Mouse (Mus musculus) embryonic facial prominence, embryonic 13.5 days (tissue): Measurements from ENCODE around the gene Oard1. TPM values are rescaled to one million over a fixed set of nuclear protein-coding genes. Genes with fewer than 3 reads are reported as not detected.

ENCODE experiments used
- ATAC-seq: fragments of 200-750 bp; cut with Nextera tagmentation; 2 replicates; pipeline ENCODE4 v1.8.0; 2017; ENCODE audit warnings: low read depth; ENCODE audit not compliant: insufficient number of reproducible peaks, insufficient read depth, low FRiP score, low TSS enrichment
- H3K27ac ChIP-seq: fragments of 300-500 bp; sonication (generic); 2 replicates; pipeline ENCODE4 v1.5.1; 2015; ENCODE audit warnings: moderate library complexity, mild to moderate bottlenecking, inconsistent platforms
- H3K27me3 ChIP-seq: fragments of 300-500 bp; sonication (generic); 2 replicates; pipeline ENCODE4 v1.6.1; 2015; ENCODE audit warnings: mild to moderate bottlenecking, inconsistent platforms
- H3K36me3 ChIP-seq: fragments of 300-500 bp; sonication (generic); 2 replicates; pipeline ENCODE4 v1.6.1; 2015; ENCODE audit warnings: mild to moderate bottlenecking, inconsistent platforms
- H3K4me1 ChIP-seq: fragments of 300-500 bp; sonication (generic); 2 replicates; pipeline ENCODE4 v1.6.1; 2015; ENCODE audit warnings: inconsistent platforms
- H3K4me2 ChIP-seq: fragments of 300-500 bp; sonication (generic); 2 replicates; pipeline ENCODE4 v1.6.1; 2015; ENCODE audit warnings: moderate library complexity, mild to moderate bottlenecking, inconsistent platforms
- H3K4me3 ChIP-seq: fragments of 300-500 bp; sonication (generic); 2 replicates; pipeline ENCODE4 v1.5.1; 2015; ENCODE audit warnings: mild to moderate bottlenecking, inconsistent platforms
- H3K9ac ChIP-seq: fragments of 300-500 bp; sonication (generic); 2 replicates; pipeline ENCODE4 v1.6.1; 2015; ENCODE audit warnings: mild to moderate bottlenecking, inconsistent platforms
- H3K9me3 ChIP-seq: fragments of 300-500 bp; sonication (generic); 2 replicates; pipeline ENCODE4 v1.6.1; 2016; ENCODE audit warnings: inconsistent platforms
- WGBS: fragments of 180-500 bp; shearing (Covaris S2); methylation state at CpG from one replicate; pipeline ENCODE4 v1.1.7; 2015; ENCODE audit warnings: mixed read lengths; 5-methylcytosine and 5-hydroxymethylcytosine counted together
- polyA plus RNA-seq: library from polyadenylated mRNA; unstranded; fragments of >200 nt; fragmentation: Nextera tagmentation; extraction: Ambion mirVana; gene quantifications from 2 replicates; pipeline ENCODE4 v1.2.1, GENCODE M21; 2015

Gene Oard1
- polyA plus RNA-seq, 1 experiment from 2014 or later: 53.5 TPM

DNA sequence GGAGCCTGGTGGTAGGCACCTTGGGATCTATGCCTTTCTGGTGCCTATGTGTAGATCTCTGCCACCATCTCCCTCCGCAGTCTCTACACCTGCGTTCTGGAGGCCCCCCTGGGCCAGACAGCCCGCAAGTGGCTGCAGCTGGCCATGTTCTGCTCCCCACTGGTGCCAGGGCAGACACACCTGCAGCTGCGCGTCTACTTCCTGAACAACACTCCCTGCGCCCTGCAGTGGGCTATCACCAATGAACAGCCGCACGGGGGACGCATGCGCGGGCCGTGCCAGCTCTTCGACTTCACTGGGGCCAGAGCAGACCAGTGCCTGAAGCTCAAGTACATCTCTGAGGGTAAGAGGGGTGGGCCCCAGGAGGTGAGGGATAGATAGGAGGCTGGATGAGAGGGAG is 52.3 kb downstream of the Oard1 start:
- H3K9ac ChIP-seq: no peak overlapping the region
- H3K27ac ChIP-seq: no peak overlapping the region
- no peaks in the 10 kb centered on the region for H3K9me3 ChIP-seq
- no peak overlapping the region for H3K4me3 ChIP-seq
- H3K4me2 ChIP-seq: no peak overlapping the region
- ATAC-seq: no peak
- 92% methylated on average over 13 of the region's 13 CpGs for WGBS
- no peaks in the 10 kb centered on the region for H3K36me3 ChIP-seq
- H3K4me1 ChIP-seq: peaks cover 2% of the 10 kb centered on the region
- H3K27me3 ChIP-seq: peaks cover 14% of the 10 kb centered on the region

DNA sequence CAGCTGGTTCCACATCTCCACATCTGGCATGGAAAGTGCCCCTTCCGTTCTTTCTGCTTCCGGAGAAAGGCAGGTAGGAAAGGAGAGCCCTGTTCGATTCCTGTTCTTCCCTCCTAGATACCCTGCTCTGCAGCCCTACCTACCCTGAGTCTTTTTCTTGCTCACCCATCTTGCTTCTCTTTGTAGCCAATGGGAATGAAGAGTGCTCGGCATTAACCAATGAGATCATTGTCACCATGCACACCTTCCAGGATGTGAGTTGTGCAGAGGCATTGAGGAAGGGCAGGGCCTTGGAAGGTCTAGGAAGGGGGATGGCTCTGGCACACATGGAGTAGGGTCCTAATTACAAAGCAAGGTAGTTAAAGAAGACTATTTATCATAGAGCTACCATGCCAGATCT is 53.6 kb downstream of the Oard1 start:
- Histone ChIP-seq H3K9ac (no peak overlapping the region), H3K4me1 (peaks cover 8% of the 10 kb centered on the region), H3K9me3 (no peaks in the 10 kb centered on the region), H3K36me3 (no peaks in the 10 kb centered on the region), H3K27me3 (peaks cover 18% of the 10 kb centered on the region), H3K4me2 (no peak overlapping the region), H3K4me3 (no peak overlapping the region), H3K27ac (no peak overlapping the region)
- WGBS: 93% methylated on average over 4 of the region's 4 CpGs
- ATAC-seq: no peak

Other genes starting within 250 kb of the Oard1 start
- gene A530064D06Rik, start 242.7 kb upstream of the Oard1 start, polyA plus RNA-seq: not detected in 2 replicates
- gene Trem1, start 177.2 kb upstream of the Oard1 start, polyA plus RNA-seq: 0.13 TPM in 1 of 2 replicates, not detected in the other
- gene Trem3, start 162.2 kb upstream of the Oard1 start, polyA plus RNA-seq: not detected in 2 replicates
- 0.15 and 0.41 TPM in 2 replicates for gene Treml4, start 145.7 kb upstream of the Oard1 start, polyA plus RNA-seq
- 0.28 and 0.39 TPM in 2 replicates for gene Treml2, start 110.5 kb upstream of the Oard1 start, polyA plus RNA-seq
- gene B430306N03Rik, start 93.9 kb upstream of the Oard1 start, polyA plus RNA-seq: 0.12 TPM in 1 of 2 replicates, not detected in the other
- 2.9 and 3.7 TPM in 2 replicates for gene Trem2, start 63.6 kb upstream of the Oard1 start, polyA plus RNA-seq
- 1.1 and 1.2 TPM in 2 replicates for gene Treml1, start 50.1 kb upstream of the Oard1 start, polyA plus RNA-seq
- gene Nfya, start 108 bp upstream of the Oard1 start, polyA plus RNA-seq: 16.0 and 18.9 TPM in 2 replicates
- 2.9 TPM in 2 replicates for gene Apobec2, start 22.9 kb downstream of the Oard1 start, polyA plus RNA-seq
- gene Tspo2, start 41.5 kb downstream of the Oard1 start, polyA plus RNA-seq: 1.3 and 2.9 TPM in 2 replicates
- gene Unc5cl, start 44.9 kb downstream of the Oard1 start, polyA plus RNA-seq: 0.08 and 0.30 TPM in 2 replicates